Mouse (Mus musculus) kidney, postnatal 0 days (tissue): Measurements from ENCODE around the gene Ppara. TPM values are rescaled to one million over a fixed set of nuclear protein-coding genes. Genes with fewer than 3 reads are reported as not detected.
A peak's percentile ranks its signal among the peaks of the same experiment; 100 is the strongest.

Experiments used
- ATAC-seq: fragments of 200-750 bp; cut with Nextera tagmentation; replicated peaks from 2 replicates; pipeline ENCODE4 v1.8.0; 2017; ENCODE audit warnings: low read depth, moderate number of reproducible peaks, moderate TSS enrichment, moderate library complexity; ENCODE audit not compliant: low FRiP score
- DNase-seq: peaks from one replicate; pipeline ENCODE4 v3.0.0-alpha.2; 2016; ENCODE audit warnings: low spot score
- H3K27ac ChIP-seq: fragments of 300-500 bp; sonication (generic); 2 replicates; pipeline ENCODE4 v1.5.1; 2014; ENCODE audit warnings: mild to moderate bottlenecking
- H3K27me3 ChIP-seq: fragments of 300-500 bp; sonication (generic); 2 replicates; pipeline ENCODE4 v1.6.1; 2014; ENCODE audit warnings: low read length, mixed read lengths; ENCODE audit not compliant: insufficient read depth
- H3K36me3 ChIP-seq: fragments of 300-500 bp; sonication (generic); 2 replicates; pipeline ENCODE4 v1.6.1; 2014; ENCODE audit warnings: low read length, mixed read lengths; ENCODE audit not compliant: insufficient read depth
- H3K4me1 ChIP-seq: fragments of 300-500 bp; sonication (generic); replicated peaks from 2 replicates; pipeline ENCODE4 v1.6.1; 2014; ENCODE audit warnings: antibody characterized with exemption, low read length, mixed read lengths; ENCODE audit not compliant: insufficient read depth
- H3K4me2 ChIP-seq: fragments of 300-500 bp; sonication (generic); 2 replicates; pipeline ENCODE4 v1.6.1; 2014; ENCODE audit warnings: mild to moderate bottlenecking, low read length, moderate library complexity, mixed read lengths
- H3K4me3 ChIP-seq: fragments of 300-500 bp; sonication (generic); replicated peaks from 2 replicates; pipeline ENCODE4 v1.5.1; 2014; ENCODE audit warnings: low read depth, low read length
- H3K9ac ChIP-seq: fragments of 300-500 bp; sonication (generic); 2 replicates; pipeline ENCODE4 v1.6.1; 2014; ENCODE audit warnings: low read depth, low read length
- H3K9me3 ChIP-seq: fragments of 300-500 bp; sonication (generic); replicated peaks from 2 replicates; pipeline ENCODE4 v1.6.1; 2016; ENCODE audit warnings: low read length, inconsistent platforms, mixed read lengths
- CTCF ChIP-seq: IDR thresholded peaks from 2 replicates; pipeline ENCODE4 v1.5.1; 2016; ENCODE audit warnings: antibody characterized with exemption, low read depth, mild to moderate bottlenecking, moderate library complexity
- WGBS: fragments of 180-500 bp; shearing (Covaris S2); extraction: QIAGEN DNeasy Blood & Tissue Kit; methylation state at CpG from one replicate; pipeline ENCODE4 v1.1.7; 2014; 5-methylcytosine and 5-hydroxymethylcytosine counted together
- polyA plus RNA-seq: library from polyadenylated mRNA; unstranded; fragments of >200 nt; fragmentation: Nextera tagmentation; extraction: Ambion mirVana; gene quantifications from 2 replicates; pipeline ENCODE4 v1.2.1, GENCODE M21; 2015

Gene Ppara
- polyA plus RNA-seq = 10.9 and 12.0 TPM in 2 replicates

GRCm38 (mm10) chr15:85734571-85735033, at the start of gene Ppara:
TSS of gene Ppara (plus strand) at chr15:85734983.
- Histone ChIP-seq H3K9me3 (no peaks in the 10 kb centered on the region), H3K4me2 (peak within 1 kb of the TSS; percentile 93), H3K36me3 (no peaks in the 10 kb centered on the region), H3K27ac (peak within 1 kb of the TSS; percentile 50), H3K27me3 (no peaks in the 10 kb centered on the region; the same call in 1 of the 2 replicates), H3K9ac (peak within 1 kb of the TSS; percentile 69), H3K4me3 (peak within 1 kb of the TSS; percentile 80), H3K4me1 (no peaks in the 10 kb centered on the region; the same call in 1 of the 2 replicates)
- peak; percentile 14 for DNase-seq
- peak; percentile 26; the same call in 1 of the 2 replicates for ATAC-seq
- TF ChIP-seq CTCF = no peak
- 3% methylated on average over 28 of the region's 28 CpGs for WGBS

- Histone ChIP-seq H3K9ac (no peak overlapping the region), H3K9me3 (no peaks in the 10 kb centered on the region), H3K4me3 (no peak overlapping the region), H3K4me1 (peaks cover 15% of the 10 kb centered on the region), H3K27ac (peak overlapping the region; percentile 32), H3K4me2 (no peak overlapping the region), H3K36me3 (peaks cover 35% of the 10 kb centered on the region), H3K27me3 (no peaks in the 10 kb centered on the region)
- no peak for TF ChIP-seq CTCF
- DNase-seq (peak; percentile 75), ATAC-seq (peak; percentile 63; the same call in 1 of the 2 replicates)
- WGBS = 55% methylated on average over 11 of the region's 11 CpGs
Observed at GRCm38 (mm10) chr15:85686641-85687395, 48.0 kb upstream of the Ppara start.

- peaks cover 35% of the 10 kb centered on the region for H3K36me3 ChIP-seq
- no peak for ATAC-seq
Observed at GRCm38 (mm10) chr15:85687630-85688410, 47.0 kb upstream of the Ppara start.

GRCm38 (mm10) chr15:85688734-85689133, 46.0 kb upstream of the Ppara start:
- Histone ChIP-seq H3K9me3 (no peaks in the 10 kb centered on the region), H3K9ac (no peak overlapping the region), H3K27ac (no peak overlapping the region), H3K27me3 (no peaks in the 10 kb centered on the region), H3K36me3 (peaks cover 35% of the 10 kb centered on the region), H3K4me2 (no peak overlapping the region), H3K4me1 (peaks cover 15% of the 10 kb centered on the region), H3K4me3 (no peak overlapping the region)
- TF ChIP-seq CTCF = no peak
- no peak for ATAC-seq
- WGBS = 64% methylated on average over 6 of the region's 6 CpGs
- DNase-seq = no peak

More at GRCm38 (mm10) chr15:85687630-85688410, 47.0 kb upstream of the Ppara start:
- H3K4me1 ChIP-seq = peaks cover 15% of the 10 kb centered on the region
- WGBS = 72% methylated on average over 15 of the region's 15 CpGs
- H3K9me3 ChIP-seq = no peaks in the 10 kb centered on the region
- TF ChIP-seq CTCF = no peak
- H3K9ac ChIP-seq = no peak overlapping the region
- DNase-seq = peak; percentile 57
- no peaks in the 10 kb centered on the region for H3K27me3 ChIP-seq
- no peak overlapping the region for H3K4me2 ChIP-seq
- no peak overlapping the region for H3K4me3 ChIP-seq
- peak overlapping the region; percentile 32; the same call in 1 of the 2 replicates for H3K27ac ChIP-seq

DNA sequence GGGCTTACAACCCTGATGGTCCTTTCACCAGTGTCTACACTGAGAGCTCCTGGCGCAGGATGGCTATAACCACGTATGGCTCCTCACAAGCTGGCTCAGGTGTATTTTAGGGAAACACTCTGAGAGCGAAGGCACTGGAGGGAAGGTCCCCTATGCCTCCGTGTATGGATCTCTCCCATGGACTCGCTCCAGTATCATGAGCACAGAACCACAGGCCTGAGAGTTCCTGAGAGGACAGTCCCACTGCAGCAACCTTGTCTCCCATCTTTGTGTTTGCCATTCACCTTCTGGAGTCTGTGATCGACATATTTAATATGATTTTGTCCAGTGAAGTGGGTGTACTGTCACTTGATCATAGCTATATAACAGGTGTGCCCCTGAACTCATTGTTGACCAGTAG, 45.3 kb upstream of the Ppara start:
- H3K4me2 ChIP-seq = no peak overlapping the region
- H3K36me3 ChIP-seq = peaks cover 35% of the 10 kb centered on the region
- no peak overlapping the region for H3K9ac ChIP-seq
- TF ChIP-seq CTCF = no peak
- H3K27me3 ChIP-seq = no peaks in the 10 kb centered on the region
- peaks cover 15% of the 10 kb centered on the region for H3K4me1 ChIP-seq
- ATAC-seq = no peak
- H3K9me3 ChIP-seq = no peaks in the 10 kb centered on the region
- no peak for DNase-seq
- WGBS = 91% methylated on average over 6 of the region's 6 CpGs
- H3K27ac ChIP-seq = no peak overlapping the region
- no peak overlapping the region for H3K4me3 ChIP-seq

DNA sequence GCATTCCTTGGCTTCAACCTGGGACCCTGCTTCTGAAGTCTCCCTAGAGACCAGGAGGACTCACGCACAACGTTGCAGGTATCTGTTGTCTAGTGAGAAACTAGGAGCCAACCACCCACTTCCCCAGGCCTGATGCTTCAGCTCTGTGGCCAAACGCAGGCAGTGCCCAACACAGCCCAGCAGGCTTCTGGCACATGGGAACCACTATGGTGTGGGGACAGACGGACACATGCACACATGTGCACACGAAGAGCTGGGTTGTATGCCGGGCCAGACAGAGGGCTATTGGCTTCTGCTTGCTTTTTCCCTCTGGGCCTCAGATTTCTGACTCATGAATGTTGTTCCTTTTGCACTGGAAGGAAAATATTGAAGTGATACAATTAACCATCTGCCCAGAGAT, 44.7 kb upstream of the Ppara start:
- Histone ChIP-seq H3K4me3 (no peak overlapping the region), H3K36me3 (peaks cover 39% of the 10 kb centered on the region), H3K4me2 (no peak overlapping the region), H3K9ac (no peak overlapping the region), H3K4me1 (peaks cover 12% of the 10 kb centered on the region), H3K9me3 (no peaks in the 10 kb centered on the region), H3K27me3 (no peaks in the 10 kb centered on the region), H3K27ac (no peak overlapping the region)
- ATAC-seq (no peak), DNase-seq (no peak)
- WGBS = 85% methylated on average over 6 of the region's 6 CpGs
- no peak for TF ChIP-seq CTCF
